Mouse (Mus musculus) heart, postnatal 10 days (tissue): Measurements from ENCODE around the gene Fam90a1a. TPM values are rescaled to one million over a fixed set of nuclear protein-coding genes. Genes with fewer than 3 reads are reported as not detected.

Experiments used
- DNase-seq, 2 experiments: peaks; one replicate each; pipeline ENCODE4 v3.0.0; 2021
- intact Hi-C: fragments of 180-260 bp; cut with DNase I; formaldehyde crosslinking; loops from one replicate; pipeline ENCODE4 v1.15.1; 2025
- total RNA-seq, 2 experiments: library from RNA; stranded (reverse); gene quantifications; 2 replicates each; pipeline ENCODE4 v1.2.3; 2021

Fam90a1a gene
- total RNA-seq, 2 experiments from 2014 or later, result not detected

GRCm38 (mm10) chr8:22013034-22013707, 54.7 kb downstream of the Fam90a1a start:
- DNase-seq, result no peak
- intact Hi-C loops, result no loop called here

Other genes starting within 250 kb of the Fam90a1a start
- gene Defa24, start 224.2 kb upstream of the Fam90a1a start, total RNA-seq, result not detected
- gene Defb50, start 135.2 kb upstream of the Fam90a1a start, total RNA-seq, result not detected
- not detected for gene Defb2, start 118.8 kb upstream of the Fam90a1a start, total RNA-seq
- gene Defb10, start 99.8 kb upstream of the Fam90a1a start, total RNA-seq, result not detected
- gene Defb9, start 73.3 kb upstream of the Fam90a1a start, total RNA-seq, result not detected
- gene Defb11, start 52.3 kb upstream of the Fam90a1a start, total RNA-seq, result not detected
- not detected for gene Defb15, start 26.0 kb upstream of the Fam90a1a start, total RNA-seq
- gene Defb35, start 20.4 kb upstream of the Fam90a1a start, total RNA-seq, result not detected
- gene Defb13, start 12.0 kb upstream of the Fam90a1a start, total RNA-seq, result not detected
- not detected for gene Ccdc70, start 11.1 kb downstream of the Fam90a1a start, total RNA-seq
- under 1 TPM; 0.15 to 0.31 TPM for gene Atp7b, start 101.6 kb downstream of the Fam90a1a start, total RNA-seq
- gene Alg11, start 102.0 kb downstream of the Fam90a1a start, total RNA-seq, result 10 to 100 TPM; 11.0 to 14.1 TPM
- gene Nek5, start 166.3 kb downstream of the Fam90a1a start, total RNA-seq, result not detected
- 1 to 10 TPM; 1.9 to 2.1 TPM for gene Nek3, start 207.7 kb downstream of the Fam90a1a start, total RNA-seq
- gene Ckap2, start 227.1 kb downstream of the Fam90a1a start, total RNA-seq, result 10 to 100 TPM; 12.7 to 13.0 TPM
- gene Vps36, start 234.1 kb downstream of the Fam90a1a start, total RNA-seq, result 10 to 100 TPM; 28.5 to 31.3 TPM